Mouse (Mus musculus): Measurements from ENCODE around the gene Fbxl19.

Fbxl19 gene

DNA sequence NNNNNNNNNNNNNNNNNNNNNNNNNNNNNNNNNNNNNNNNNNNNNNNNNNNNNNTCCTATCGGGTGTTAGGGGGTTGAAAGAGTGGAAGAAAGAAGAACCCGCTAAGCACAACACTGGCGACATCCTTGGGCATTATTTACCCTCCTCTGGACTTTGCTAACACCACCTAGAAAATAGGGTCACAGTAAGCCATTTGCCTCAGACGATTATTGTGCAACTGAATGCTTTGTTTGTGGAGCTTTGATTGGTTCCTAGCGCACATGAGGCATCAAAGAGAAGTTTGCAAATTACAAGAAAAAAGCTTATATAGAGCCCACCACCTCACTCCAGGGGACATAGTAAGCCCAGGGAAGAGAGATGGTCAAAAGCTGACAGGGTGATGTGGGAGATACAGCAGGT is 64.5 kb downstream of the Fbxl19 start:
- DNase-seq: no peak

DNA sequence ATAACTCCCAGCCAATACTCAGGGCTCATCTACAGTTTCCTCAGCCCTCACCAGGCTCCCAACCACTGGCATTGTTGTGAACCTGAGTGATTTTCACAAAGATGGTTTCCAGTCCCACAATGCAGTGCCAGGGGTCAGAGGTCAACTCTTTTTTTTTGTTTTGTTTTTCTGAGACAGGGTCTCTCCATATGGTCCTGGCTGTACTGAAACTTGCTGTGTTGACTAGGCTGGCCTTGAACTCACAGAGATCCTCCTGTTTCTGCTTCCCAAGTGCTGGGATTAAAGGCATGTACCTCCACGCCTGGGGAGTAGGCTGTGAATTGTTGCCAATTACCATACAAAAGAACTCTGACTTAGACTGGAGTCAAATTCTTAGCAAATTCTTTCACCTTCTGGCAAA is 65.5 kb downstream of the Fbxl19 start:
- DNase-seq: no peak

DNA sequence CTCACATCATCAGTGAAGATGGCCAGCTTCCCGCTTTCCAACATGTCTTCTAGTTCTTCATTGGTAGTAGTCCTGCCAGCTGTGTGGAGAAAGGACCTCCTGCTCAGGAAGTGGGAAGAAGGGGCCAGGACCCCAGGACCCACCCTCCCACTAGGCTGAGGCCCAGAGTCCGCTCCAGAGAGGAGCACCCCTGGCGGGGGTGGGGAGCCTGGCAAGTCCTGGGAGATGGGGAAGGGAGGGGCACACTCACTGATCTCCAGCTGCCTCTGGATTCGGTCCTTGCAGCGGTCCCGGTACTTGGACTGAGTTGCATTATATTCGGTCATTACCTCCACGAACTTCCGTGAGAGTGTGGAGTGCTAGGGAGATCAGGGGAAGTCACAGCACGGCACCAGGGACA is 66.3 kb downstream of the Fbxl19 start:
- DNase-seq: no peak

- DNase-seq: no peak
Observed at GRCm38 (mm10) chr7:127811240-127811639, 66.9 kb downstream of the Fbxl19 start.

GRCm38 (mm10) chr7:127812292-127812691 is 67.9 kb downstream of the Fbxl19 start:
- DNase-seq: no peak

DNA sequence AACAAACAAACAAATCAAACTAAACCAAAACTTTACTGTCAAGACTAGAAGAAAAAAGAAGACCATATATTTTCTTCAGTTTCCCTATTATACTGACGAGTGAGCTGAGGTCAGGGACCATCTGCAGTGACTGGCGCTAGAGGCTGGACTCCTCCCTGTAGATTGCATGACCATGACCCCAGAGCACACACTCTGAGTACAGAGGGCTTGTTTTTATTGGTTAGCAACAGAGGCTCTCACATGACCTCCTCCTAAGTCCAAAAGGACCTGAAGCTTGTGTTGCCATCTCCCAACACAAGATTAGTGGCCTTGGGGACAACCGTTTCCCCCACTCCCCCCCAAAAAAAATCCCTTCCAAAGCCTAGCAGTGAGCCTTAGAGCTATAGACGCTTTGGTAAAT is 69.5 kb downstream of the Fbxl19 start:
- no peak for DNase-seq

GRCm38 (mm10) chr7:127814241-127814921 is 70.0 kb downstream of the Fbxl19 start:
- DNase-seq: peak; percentile 48

- no peak for DNase-seq
Observed at GRCm38 (mm10) chr7:127815116-127815665, 70.8 kb downstream of the Fbxl19 start.

- DNase-seq: peak; percentile 56
Observed at GRCm38 (mm10) chr7:127815954-127816821, 71.8 kb downstream of the Fbxl19 start.

DNA sequence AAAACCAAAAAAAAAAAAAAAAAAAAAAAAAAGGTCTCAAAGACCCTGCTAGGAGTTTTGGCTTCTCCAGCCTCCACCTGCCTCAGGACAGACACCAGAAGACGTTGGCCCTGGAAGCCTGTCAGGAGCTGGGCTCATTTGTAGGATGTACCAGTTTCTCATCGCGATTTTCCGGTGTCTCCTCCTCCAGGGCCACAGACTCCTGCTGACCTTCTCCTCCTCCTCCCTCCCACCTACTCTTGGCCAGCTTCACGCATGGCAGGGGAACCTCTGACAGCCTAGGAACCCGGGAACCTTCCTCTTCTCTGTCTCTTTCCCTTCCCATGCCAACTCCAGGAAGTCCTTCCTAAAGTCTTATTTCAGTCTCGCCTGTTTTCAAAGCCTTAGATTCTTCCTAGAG is 72.7 kb downstream of the Fbxl19 start:
- DNase-seq: no peak

GRCm38 (mm10) chr7:127817776-127818175 is 73.4 kb downstream of the Fbxl19 start:
- DNase-seq: no peak

Data from lung, postnatal 14 days (tissue).